Mouse (Mus musculus) heart, embryonic 14.5 days (tissue): ENCODE data around the gene Laptm4a. TPM values are rescaled to one million over a fixed set of nuclear protein-coding genes. Genes with fewer than 3 reads are reported as not detected.

Experiments used
- ATAC-seq: fragments of 200-750 bp; cut with Nextera tagmentation; 2 replicates; pipeline ENCODE4 v1.8.0; 2017; ENCODE audit warnings: low read depth, moderate TSS enrichment; ENCODE audit not compliant: insufficient number of reproducible peaks, insufficient read depth, low FRiP score
- H3K27ac ChIP-seq, 2 experiments: fragments of 200-500 bp in 1 of 2; fragments of 300-500 bp in 1 of 2; sonication (generic) in 1 of 2; replicated peaks in 1 of 2; 2 replicates each; pipeline ENCODE4 v1.5.1; 2012 to 2014; ENCODE audit warnings: low read depth in 2 of 2, low read length in 2 of 2, control low read depth in 1 of 2, mild to moderate bottlenecking in 1 of 2, mixed read lengths in 1 of 2; ENCODE audit not compliant: control insufficient read depth in 1 of 2, insufficient read depth in 1 of 2
- H3K27me3 ChIP-seq: fragments of 300-500 bp; sonication (generic); 2 replicates; pipeline ENCODE4 v1.6.1; 2014; ENCODE audit warnings: mild to moderate bottlenecking, low read length, control low read depth; ENCODE audit not compliant: control insufficient read depth, insufficient read depth
- H3K36me3 ChIP-seq: fragments of 300-500 bp; sonication (generic); 2 replicates; pipeline ENCODE4 v1.6.1; 2014; ENCODE audit warnings: mild to moderate bottlenecking, control low read depth, low read length, mixed read lengths; ENCODE audit not compliant: control insufficient read depth, insufficient read depth
- H3K4me1 ChIP-seq, 2 experiments: fragments of 200-500 bp in 1 of 2; fragments of 300-500 bp in 1 of 2; sonication (generic) in 1 of 2; 2 replicates each; pipeline ENCODE4 v1.6.1; 2012 to 2014; ENCODE audit warnings: low read length in 2 of 2, control low read depth in 1 of 2, mixed read lengths in 1 of 2; ENCODE audit not compliant: control insufficient read depth in 2 of 2, insufficient read depth in 2 of 2
- H3K4me2 ChIP-seq: fragments of 300-500 bp; sonication (generic); 2 replicates; pipeline ENCODE4 v1.6.1; 2014; ENCODE audit warnings: mild to moderate bottlenecking, low read length
- H3K4me3 ChIP-seq, 2 experiments: fragments of 200-500 bp in 1 of 2; fragments of 300-500 bp in 1 of 2; sonication (generic) in 1 of 2; 2 replicates each; pipeline ENCODE4 v1.5.1; 2012 to 2014; ENCODE audit warnings: low read length in 2 of 2, mild to moderate bottlenecking in 2 of 2, control low read depth in 1 of 2, low read depth in 1 of 2, moderate library complexity in 1 of 2; ENCODE audit not compliant: control insufficient read depth in 1 of 2, insufficient read depth in 1 of 2
- H3K9ac ChIP-seq: fragments of 300-500 bp; sonication (generic); 2 replicates; pipeline ENCODE4 v1.6.1; 2014; ENCODE audit warnings: mild to moderate bottlenecking, low read length
- H3K9me3 ChIP-seq: fragments of 300-500 bp; sonication (generic); 2 replicates; pipeline ENCODE4 v1.6.1; 2016; ENCODE audit warnings: low read length, control low read depth; ENCODE audit not compliant: control insufficient read depth
- WGBS: fragments of 180-500 bp; shearing (Covaris S2); extraction: QIAGEN DNeasy Blood & Tissue Kit; methylation state at CpG from one replicate; pipeline ENCODE4 v1.1.7; 2014; 5-methylcytosine and 5-hydroxymethylcytosine counted together
- polyA plus RNA-seq: library from polyadenylated mRNA; unstranded; fragments of >200 nt; fragmentation: Nextera tagmentation; extraction: Ambion mirVana; gene quantifications from 2 replicates; pipeline ENCODE4 v1.2.1, GENCODE M21; 2014

Gene Laptm4a
- polyA plus RNA-seq, 1 experiment from 2014 or later = 225 TPM

DNA sequence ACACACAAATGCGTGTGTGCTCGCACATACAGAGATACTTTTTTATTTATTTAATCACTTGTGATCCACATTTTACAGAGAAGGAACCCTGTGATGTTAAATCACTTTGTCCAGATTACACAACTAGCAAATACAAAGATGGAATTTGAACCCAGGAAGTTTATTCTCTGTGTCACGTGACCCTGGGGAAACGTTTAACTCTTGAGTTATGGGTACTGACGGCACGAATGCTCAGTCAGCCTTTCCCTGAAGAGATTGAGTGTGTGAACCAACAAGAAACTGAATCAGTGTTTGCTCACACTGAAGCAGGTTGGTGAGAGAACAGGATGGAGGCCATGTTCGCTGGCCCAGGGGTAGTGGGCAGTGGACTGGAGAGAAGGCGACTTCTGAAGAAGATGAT, 39.1 kb upstream of the Laptm4a start:
- H3K9ac ChIP-seq = no peak overlapping the region
- no peak overlapping the region for H3K4me2 ChIP-seq
- ATAC-seq = no peak
- H3K4me1 ChIP-seq = peaks cover 6 to 15% of the 10 kb centered on the region in 2 experiments
- H3K4me3 ChIP-seq = no peak overlapping the region
- H3K9me3 ChIP-seq = no peaks in the 10 kb centered on the region
- no peaks in the 10 kb centered on the region for H3K36me3 ChIP-seq
- H3K27me3 ChIP-seq = no peaks in the 10 kb centered on the region
- no peak overlapping the region for H3K27ac ChIP-seq
- 79% methylated on average over 8 of the region's 8 CpGs for WGBS

DNA sequence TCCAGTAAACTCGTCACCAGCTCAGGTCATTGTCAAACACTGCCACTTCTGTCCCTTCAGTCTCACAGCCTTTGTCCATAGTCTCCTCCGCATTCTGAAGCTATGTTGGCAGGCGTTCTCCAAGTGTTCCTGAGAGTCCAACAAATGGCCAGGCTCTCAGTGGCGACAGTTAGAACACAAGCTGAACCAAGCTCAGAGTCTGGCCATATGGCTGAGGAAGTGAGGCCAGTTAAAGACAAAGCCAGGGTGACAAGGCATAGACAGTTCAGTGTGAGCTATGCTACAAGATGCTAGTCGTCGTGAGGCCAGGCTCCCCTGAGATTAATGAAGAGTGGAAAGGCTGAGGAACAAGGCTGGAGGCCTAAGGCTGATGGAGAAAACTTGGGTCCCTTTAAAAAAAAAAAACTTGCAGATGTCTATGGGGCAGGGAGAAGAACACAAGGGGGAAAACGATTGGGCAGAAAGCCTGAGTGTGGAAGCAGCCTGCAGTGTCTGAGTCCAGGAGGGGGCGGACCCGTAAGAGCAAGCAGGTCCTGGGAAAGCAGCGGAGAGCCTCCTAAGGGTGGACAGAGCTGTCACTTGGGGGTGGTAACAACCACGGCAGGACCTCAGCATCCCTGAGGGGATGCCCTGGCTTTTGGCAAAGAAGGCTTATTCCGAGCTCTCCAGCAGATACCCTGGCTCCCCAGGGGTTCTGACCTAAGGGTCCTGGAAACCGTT, 36.9 kb upstream of the Laptm4a start:
- Histone ChIP-seq H3K27ac (peak overlapping the region; percentile 54 to 60), H3K27me3 (no peaks in the 10 kb centered on the region), H3K9me3 (no peaks in the 10 kb centered on the region), H3K4me1 (peaks cover 6 to 15% of the 10 kb centered on the region in 2 experiments), H3K4me2 (peak overlapping the region; percentile 49), H3K36me3 (no peaks in the 10 kb centered on the region), H3K4me3 (no peak overlapping the region), H3K9ac (0 out of 2 replicates have a peak overlapping the region, but pooled peaks have one; percentile 7)
- ATAC-seq = peak; percentile 41; the same call in 1 of the 2 replicates
- WGBS = 23% methylated on average over 13 of the region's 13 CpGs

GRCm38 (mm10) chr12:8885146-8885543, 36.3 kb upstream of the Laptm4a start:
- ATAC-seq = peak; percentile 38; the same call in 1 of the 2 replicates
- Histone ChIP-seq H3K9me3 (no peaks in the 10 kb centered on the region), H3K9ac (no peak overlapping the region), H3K36me3 (no peaks in the 10 kb centered on the region), H3K27ac (peak overlapping the region; percentile 54 to 60), H3K27me3 (no peaks in the 10 kb centered on the region), H3K4me2 (peak overlapping the region; percentile 49), H3K4me1 (peaks cover 6 to 15% of the 10 kb centered on the region in 2 experiments), H3K4me3 (no peak overlapping the region)
- 18% methylated on average over 4 of the region's 4 CpGs for WGBS

- Histone ChIP-seq H3K27ac (peak overlapping the region; percentile 8 to 34; a peak in 1 of 4 replicates), H3K9ac (no peak overlapping the region), H3K27me3 (no peaks in the 10 kb centered on the region), H3K36me3 (no peaks in the 10 kb centered on the region), H3K4me1 (peaks cover 6 to 15% of the 10 kb centered on the region in 2 experiments), H3K4me3 (no peak overlapping the region), H3K4me2 (no peak overlapping the region), H3K9me3 (no peaks in the 10 kb centered on the region)
- ATAC-seq = no peak
- WGBS = 48% methylated on average over 3 of the region's 3 CpGs
These were observed 35.5 kb upstream of the Laptm4a start for GRCm38 (mm10) chr12:8885950-8886349.

- WGBS = 26% methylated on average over 7 of the region's 7 CpGs
- peak overlapping the region; percentile 32 to 34; a peak in 1 of 4 replicates for H3K27ac ChIP-seq
These were observed 33.0 kb upstream of the Laptm4a start for GRCm38 (mm10) chr12:8888445-8888844.

GRCm38 (mm10) chr12:8889117-8889665, 32.3 kb upstream of the Laptm4a start:
- ATAC-seq = no peak
- no peaks in the 10 kb centered on the region for H3K36me3 ChIP-seq
- 18% methylated on average over 10 of the region's 10 CpGs for WGBS
- no peaks in the 10 kb centered on the region for H3K9me3 ChIP-seq
- no peak overlapping the region for H3K4me2 ChIP-seq
- H3K9ac ChIP-seq = no peak overlapping the region
- no peak overlapping the region for H3K4me3 ChIP-seq
- peaks cover 6 to 18% of the 10 kb centered on the region in 2 experiments for H3K4me1 ChIP-seq
- peak overlapping the region in 1 of 2 experiments; percentile 34; a peak in 1 of 4 replicates for H3K27ac ChIP-seq
- no peaks in the 10 kb centered on the region for H3K27me3 ChIP-seq

More at GRCm38 (mm10) chr12:8888445-8888844, 33.0 kb upstream of the Laptm4a start:
- no peaks in the 10 kb centered on the region for H3K9me3 ChIP-seq
- ATAC-seq = no peak
- H3K4me3 ChIP-seq = no peak overlapping the region
- no peaks in the 10 kb centered on the region for H3K27me3 ChIP-seq
- no peak overlapping the region for H3K9ac ChIP-seq
- peaks cover 6 to 18% of the 10 kb centered on the region in 2 experiments for H3K4me1 ChIP-seq
- H3K36me3 ChIP-seq = no peaks in the 10 kb centered on the region
- H3K4me2 ChIP-seq = no peak overlapping the region

- Histone ChIP-seq H3K4me3 (peak overlapping the region; percentile 10 to 11; a peak in 1 of 4 replicates), H3K27ac (no peak overlapping the region), H3K4me1 (peaks cover 3 to 8% of the 10 kb centered on the region in 2 experiments; a peak in 2 of 4 replicates), H3K36me3 (no peaks in the 10 kb centered on the region), H3K9ac (no peak overlapping the region), H3K9me3 (no peaks in the 10 kb centered on the region), H3K27me3 (no peaks in the 10 kb centered on the region), H3K4me2 (peak overlapping the region; percentile 46)
- 41% methylated on average over 13 of the region's 21 CpGs for WGBS
- ATAC-seq = no peak
These were observed 28.5 kb upstream of the Laptm4a start for GRCm38 (mm10) chr12:8892876-8893532.
